Mouse (Mus musculus) heart, embryonic 12.5 days (tissue): Measurements from ENCODE around the gene Itgam. TPM values are rescaled to one million over a fixed set of nuclear protein-coding genes. Genes with fewer than 3 reads are reported as not detected.
"Not testable (repeated sequence)": the region's sequence is repeated elsewhere in the genome, so short reads cannot be mapped to it uniquely, and the experiment has no call there.

ENCODE experiments used
- ATAC-seq: fragments of 200-750 bp; cut with Nextera tagmentation; 2 replicates; pipeline ENCODE4 v1.8.0; 2017; ENCODE audit warnings: moderate TSS enrichment, moderate library complexity; ENCODE audit not compliant: insufficient number of reproducible peaks, low FRiP score
- H3K27ac ChIP-seq: fragments of 300-500 bp; sonication (generic); 2 replicates; pipeline ENCODE4 v1.5.1; 2016; ENCODE audit warnings: mild to moderate bottlenecking, moderate library complexity; ENCODE audit not compliant: poor library complexity, severe bottlenecking
- H3K27me3 ChIP-seq: fragments of 300-500 bp; sonication (generic); replicated peaks from 2 replicates; pipeline ENCODE4 v1.6.1; 2016; ENCODE audit warnings: mild to moderate bottlenecking, moderate library complexity
- H3K36me3 ChIP-seq: fragments of 300-500 bp; sonication (generic); 2 replicates; pipeline ENCODE4 v1.6.1; 2016; ENCODE audit warnings: mild to moderate bottlenecking, moderate library complexity
- H3K4me1 ChIP-seq: fragments of 300-500 bp; sonication (generic); replicated peaks from 2 replicates; pipeline ENCODE4 v1.6.1; 2016; ENCODE audit warnings: mild to moderate bottlenecking
- H3K4me2 ChIP-seq: fragments of 300-500 bp; sonication (generic); 2 replicates; pipeline ENCODE4 v1.6.1; 2016; ENCODE audit warnings: mild to moderate bottlenecking, moderate library complexity
- H3K4me3 ChIP-seq: fragments of 300-500 bp; sonication (generic); 2 replicates; pipeline ENCODE4 v1.5.1; 2016; ENCODE audit warnings: mild to moderate bottlenecking
- H3K9ac ChIP-seq: fragments of 300-500 bp; sonication (generic); 2 replicates; pipeline ENCODE4 v1.6.1; 2016; ENCODE audit warnings: mild to moderate bottlenecking, moderate library complexity
- H3K9me3 ChIP-seq: fragments of 300-500 bp; sonication (generic); replicated peaks from 2 replicates; pipeline ENCODE4 v1.6.1; 2016; ENCODE audit warnings: mild to moderate bottlenecking, moderate library complexity
- WGBS: fragments of 180-500 bp; shearing (Covaris S2); methylation state at CpG from one replicate; pipeline ENCODE4 v1.1.7; 2016; 5-methylcytosine and 5-hydroxymethylcytosine counted together
- polyA plus RNA-seq: library from polyadenylated mRNA; unstranded; fragments of >200 nt; fragmentation: Nextera tagmentation; extraction: Ambion mirVana; gene quantifications from 2 replicates; pipeline ENCODE4 v1.2.1, GENCODE M21; 2016

Itgam gene
- polyA plus RNA-seq, 1 experiment from 2014 or later: 0.55 TPM

DNA sequence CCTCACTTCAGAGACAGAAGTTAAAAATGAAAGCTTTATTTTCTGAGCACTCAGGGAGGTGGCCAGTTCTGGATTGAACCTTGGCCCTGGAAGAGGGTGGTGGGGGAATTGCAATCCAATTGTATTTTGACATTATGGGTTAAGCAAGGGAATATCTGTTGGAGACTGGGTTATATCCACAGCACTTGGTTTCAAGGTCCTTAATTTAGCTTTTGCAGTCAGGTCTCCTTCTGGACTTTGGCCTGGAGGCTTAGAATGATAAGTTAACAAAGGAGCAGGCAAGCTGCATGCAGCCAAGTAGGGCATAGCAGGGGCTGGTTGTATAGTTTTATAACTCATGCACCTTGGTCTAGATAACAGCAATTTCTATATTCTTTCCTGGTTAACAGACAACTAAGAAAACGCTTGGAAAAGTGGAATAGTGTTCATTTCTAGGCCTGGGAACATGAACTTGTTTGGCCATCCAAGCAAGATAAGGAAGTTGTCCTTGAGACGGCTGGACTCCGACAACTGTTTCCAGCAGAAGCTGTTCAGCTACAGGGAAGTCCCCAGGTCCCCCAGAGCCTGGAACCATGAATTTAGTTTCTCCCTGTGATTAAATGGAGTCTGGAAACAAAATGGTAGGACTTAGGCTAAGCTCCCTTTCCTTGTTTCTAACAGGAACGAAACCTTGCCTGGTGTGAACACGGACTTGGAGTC, 30.0 kb upstream of the Itgam start:
- ATAC-seq: no peak
- WGBS: 73% methylated on average over 5 of the region's 5 CpGs

DNA sequence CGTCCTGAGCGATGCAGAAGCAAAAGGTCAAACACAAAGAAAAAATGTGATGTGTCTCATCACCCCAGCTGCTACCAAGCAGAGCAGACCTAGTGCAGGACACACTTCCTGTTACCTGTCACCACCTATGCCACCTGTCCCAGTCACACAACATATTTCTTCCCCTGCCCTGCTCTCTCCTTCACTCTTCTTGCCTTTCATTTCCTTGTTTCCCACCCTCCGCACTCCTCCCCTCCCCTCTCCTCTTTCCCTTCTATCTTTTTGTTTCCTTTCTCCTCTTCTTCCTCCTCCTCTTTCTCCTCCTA, 29.5 kb upstream of the Itgam start:
- no peaks in the 10 kb centered on the region for H3K36me3 ChIP-seq
- no peaks in the 10 kb centered on the region for H3K4me1 ChIP-seq
- no peak overlapping the region for H3K27ac ChIP-seq
- no peaks in the 10 kb centered on the region for H3K9me3 ChIP-seq
- H3K27me3 ChIP-seq: no peaks in the 10 kb centered on the region
- ATAC-seq: no peak
- WGBS: 86% methylated on average over 3 of the region's 3 CpGs
- H3K4me2 ChIP-seq: no peak overlapping the region
- no peak overlapping the region for H3K4me3 ChIP-seq
- H3K9ac ChIP-seq: no peak overlapping the region

More for the DNA sequence above, 30.0 kb upstream of the Itgam start:
- Histone ChIP-seq H3K27me3 (no peaks in the 10 kb centered on the region), H3K4me1 (no peaks in the 10 kb centered on the region), H3K4me3 (no peak overlapping the region), H3K9ac (no peak overlapping the region), H3K4me2 (no peak overlapping the region), H3K9me3 (no peaks in the 10 kb centered on the region), H3K27ac (no peak overlapping the region), H3K36me3 (no peaks in the 10 kb centered on the region)

DNA sequence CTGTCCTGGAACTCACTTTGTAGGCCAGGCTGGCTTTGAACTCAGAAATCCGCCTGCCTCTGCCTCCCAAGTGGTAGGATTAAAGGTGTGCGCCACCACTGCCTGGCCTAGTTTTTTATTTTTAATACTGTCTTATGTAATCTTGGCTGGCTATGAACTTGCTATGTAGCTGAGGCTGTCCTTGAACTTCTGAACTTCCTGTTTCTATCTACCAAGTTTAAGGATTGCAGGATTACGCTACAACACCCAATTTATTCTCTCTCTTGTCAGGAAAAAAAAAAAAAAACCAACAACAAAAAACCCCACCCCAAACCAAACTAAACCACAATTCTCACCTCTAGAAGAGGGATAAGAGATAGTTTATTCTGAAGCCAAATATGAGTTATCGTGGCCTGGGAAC, 28.8 kb upstream of the Itgam start:
- 88% methylated on average over 4 of the region's 4 CpGs for WGBS
- Histone ChIP-seq H3K9me3 (no peaks in the 10 kb centered on the region), H3K4me2 (no peak overlapping the region), H3K27ac (no peak overlapping the region), H3K9ac (no peak overlapping the region), H3K27me3 (no peaks in the 10 kb centered on the region), H3K4me1 (no peaks in the 10 kb centered on the region), H3K4me3 (no peak overlapping the region), H3K36me3 (no peaks in the 10 kb centered on the region)
- no peak for ATAC-seq

DNA sequence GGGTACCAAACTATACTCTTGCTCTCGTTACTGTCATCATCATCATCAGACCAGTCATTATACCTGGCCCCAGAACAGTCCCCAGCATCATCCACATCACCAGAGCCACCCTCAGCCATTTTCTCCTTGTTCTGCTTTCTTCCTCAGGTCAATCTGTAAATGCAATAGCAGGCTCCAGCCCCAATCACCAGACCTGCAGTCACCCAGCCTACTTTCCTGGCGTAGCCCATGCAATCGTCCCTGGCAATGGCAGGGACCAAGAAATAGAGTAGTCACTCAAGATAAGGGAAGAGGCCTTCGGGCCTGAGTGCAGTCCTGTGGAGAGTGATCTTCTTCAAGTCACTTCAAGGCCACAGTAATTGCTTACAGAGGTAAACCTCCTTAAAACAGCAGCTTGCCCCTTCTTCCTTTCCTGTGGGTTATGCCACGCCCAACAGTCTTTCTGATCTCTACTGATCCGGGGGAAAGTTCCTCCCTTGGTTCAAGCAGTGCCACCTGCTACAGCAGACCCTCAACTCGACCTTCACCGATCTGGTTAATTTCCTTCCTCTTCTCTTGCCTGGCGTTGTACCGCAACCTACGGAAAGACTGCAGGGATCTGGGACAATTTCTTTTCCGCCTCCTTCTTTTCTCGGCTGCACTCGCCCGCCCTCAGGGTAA, 20.1 kb upstream of the Itgam start:
- H3K27me3 ChIP-seq, H3K4me1 ChIP-seq, H3K9ac ChIP-seq, H3K4me2 ChIP-seq, H3K9me3 ChIP-seq, H3K36me3 ChIP-seq, H3K4me3 ChIP-seq, H3K27ac ChIP-seq, ATAC-seq: not testable (repeated sequence)
- 71% methylated on average over 15 of the region's 15 CpGs for WGBS

DNA sequence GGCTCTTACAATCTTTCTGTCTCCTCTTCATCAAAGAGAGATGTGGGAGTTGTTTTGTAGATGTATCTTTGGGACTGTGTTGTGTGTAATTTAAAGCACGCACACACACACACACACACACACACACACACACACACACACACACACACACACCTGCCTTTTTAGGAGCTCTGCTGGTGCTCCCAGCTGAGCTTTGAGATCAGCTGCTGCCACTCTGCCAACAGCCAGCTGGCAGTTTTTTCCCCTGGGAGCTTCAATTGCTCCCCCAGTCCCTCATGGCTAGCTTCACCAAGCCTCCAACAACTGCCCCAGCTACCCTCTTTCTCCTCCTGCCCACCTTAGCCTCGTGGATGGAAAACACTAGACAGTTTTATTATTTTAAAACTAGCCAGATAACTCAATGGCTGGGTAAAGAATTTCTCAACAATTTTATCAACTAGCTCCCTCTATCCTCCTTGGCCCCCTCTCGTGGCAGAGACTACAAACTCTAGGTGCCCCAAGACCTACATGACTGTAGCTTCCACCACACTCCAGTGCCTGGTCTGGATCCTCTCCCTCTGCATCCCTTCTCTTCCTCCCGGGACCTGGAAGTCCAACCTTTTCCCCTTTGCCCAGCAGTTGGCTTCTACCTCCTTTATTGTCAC, 18.2 kb upstream of the Itgam start:
- 66% methylated on average over 4 of the region's 4 CpGs for WGBS
- Histone ChIP-seq H3K27ac (no peak overlapping the region), H3K4me1 (no peaks in the 10 kb centered on the region), H3K4me2 (no peak overlapping the region), H3K9me3 (no peaks in the 10 kb centered on the region), H3K4me3 (no peak overlapping the region), H3K36me3 (no peaks in the 10 kb centered on the region), H3K27me3 (no peaks in the 10 kb centered on the region), H3K9ac (no peak overlapping the region)
- ATAC-seq: no peak

DNA sequence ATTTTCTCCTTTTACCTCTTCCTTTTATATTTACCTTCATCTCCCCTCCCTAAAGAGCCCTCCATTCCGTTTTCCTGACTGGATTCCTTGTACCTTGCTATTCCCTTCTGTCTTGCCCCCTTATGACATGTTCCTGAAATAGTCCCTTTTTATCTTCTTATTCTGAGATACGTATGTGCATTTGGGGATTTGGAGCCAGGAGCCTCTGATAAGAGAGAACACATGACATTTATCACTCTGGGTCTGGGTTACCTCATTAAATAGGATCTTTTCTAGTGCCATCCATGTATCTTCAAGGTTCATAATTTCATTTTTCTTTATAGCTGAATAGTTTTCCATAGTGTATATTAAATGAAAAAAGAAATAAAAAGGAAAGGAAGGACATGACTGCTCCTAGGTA, 16.8 kb upstream of the Itgam start:
- ATAC-seq: no peak
- 29% methylated on average over 2 of the region's 2 CpGs for WGBS

DNA sequence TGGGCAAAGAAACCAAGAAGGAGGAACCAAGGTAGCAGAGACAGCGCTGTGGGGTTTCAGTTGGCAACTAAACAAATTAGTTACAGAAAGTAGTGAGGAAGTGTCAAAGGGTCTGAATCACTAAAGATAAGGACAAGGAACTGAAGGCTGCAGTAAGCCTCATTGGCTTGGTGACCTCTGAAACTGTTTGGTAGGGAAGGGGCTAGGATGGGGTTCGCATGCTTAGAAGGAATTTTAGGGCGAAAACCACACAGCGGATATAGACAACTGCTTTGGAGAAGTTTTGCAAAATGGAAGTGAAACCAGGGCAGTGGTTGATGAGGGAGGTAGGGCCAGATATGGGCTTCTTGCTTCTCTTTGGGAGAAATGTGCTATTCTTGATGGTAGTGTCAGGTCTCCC, 13.6 kb upstream of the Itgam start:
- ATAC-seq: no peak
- Histone ChIP-seq H3K4me2 (no peak overlapping the region), H3K27ac (no peak overlapping the region), H3K4me1 (no peaks in the 10 kb centered on the region), H3K36me3 (no peaks in the 10 kb centered on the region), H3K9me3 (no peaks in the 10 kb centered on the region), H3K9ac (no peak overlapping the region), H3K4me3 (no peak overlapping the region), H3K27me3 (no peaks in the 10 kb centered on the region)
- WGBS: 87% methylated on average over 4 of the region's 4 CpGs

More for the DNA sequence above, 16.8 kb upstream of the Itgam start:
- no peak overlapping the region for H3K4me2 ChIP-seq
- H3K27me3 ChIP-seq: no peaks in the 10 kb centered on the region
- H3K4me3 ChIP-seq: no peak overlapping the region
- no peak overlapping the region for H3K27ac ChIP-seq
- no peaks in the 10 kb centered on the region for H3K9me3 ChIP-seq
- no peaks in the 10 kb centered on the region for H3K4me1 ChIP-seq
- H3K9ac ChIP-seq: no peak overlapping the region
- H3K36me3 ChIP-seq: no peaks in the 10 kb centered on the region

DNA sequence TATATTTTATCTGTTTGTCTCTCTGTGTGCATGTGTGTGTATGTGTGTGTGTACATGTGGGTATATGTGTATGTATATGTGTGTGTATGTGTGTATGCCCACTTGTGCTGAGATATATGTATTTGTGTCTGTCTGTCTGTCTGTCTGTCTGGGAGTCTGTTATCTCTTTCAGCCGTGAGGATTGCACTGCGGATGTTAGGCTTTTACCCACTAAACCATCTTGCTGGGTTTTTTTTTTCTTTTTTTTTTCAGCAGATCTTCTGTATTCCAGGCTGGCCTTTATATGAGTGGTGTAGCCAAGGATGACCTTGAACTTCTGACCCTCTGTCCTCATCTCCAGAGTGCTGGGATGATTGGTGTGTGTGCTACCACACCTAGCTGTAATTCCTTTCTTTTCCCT, 13.2 kb upstream of the Itgam start:
- WGBS: 63% methylated on average over 2 of the region's 2 CpGs
- Histone ChIP-seq H3K4me2 (no peak overlapping the region), H3K4me1 (no peaks in the 10 kb centered on the region)

DNA sequence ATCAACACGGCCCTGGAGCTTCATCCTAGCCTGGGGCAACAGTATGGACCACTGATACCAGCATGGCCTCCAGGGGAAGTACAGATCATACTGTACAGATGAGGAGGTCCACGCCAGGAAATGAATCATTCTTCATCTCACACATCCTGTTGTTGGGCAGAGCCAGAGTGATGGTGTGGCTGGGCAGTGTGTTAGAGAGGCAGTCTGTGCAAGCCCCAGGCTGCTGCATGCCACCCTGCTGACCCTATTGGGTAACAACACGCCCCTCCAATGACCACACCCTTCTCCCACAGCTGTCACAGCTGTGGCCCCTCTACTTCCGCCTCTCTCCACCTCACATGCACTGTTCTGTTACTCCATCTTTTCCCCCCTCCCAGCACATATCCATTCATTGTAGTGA, 11.7 kb upstream of the Itgam start:
- H3K9me3 ChIP-seq: no peaks in the 10 kb centered on the region
- no peak overlapping the region for H3K4me3 ChIP-seq
- no peak overlapping the region for H3K4me2 ChIP-seq
- H3K27ac ChIP-seq: no peak overlapping the region
- WGBS: 66% methylated on average over 4 of the region's 4 CpGs
- H3K9ac ChIP-seq: no peak overlapping the region
- H3K27me3 ChIP-seq: no peaks in the 10 kb centered on the region
- H3K36me3 ChIP-seq: no peaks in the 10 kb centered on the region
- no peaks in the 10 kb centered on the region for H3K4me1 ChIP-seq
- ATAC-seq: no peak

More for the DNA sequence above, 13.2 kb upstream of the Itgam start:
- H3K27me3 ChIP-seq: no peaks in the 10 kb centered on the region
- no peak overlapping the region for H3K27ac ChIP-seq
- H3K9ac ChIP-seq: no peak overlapping the region
- H3K36me3 ChIP-seq: no peaks in the 10 kb centered on the region
- no peak for ATAC-seq
- no peak overlapping the region for H3K4me3 ChIP-seq
- H3K9me3 ChIP-seq: no peaks in the 10 kb centered on the region

DNA sequence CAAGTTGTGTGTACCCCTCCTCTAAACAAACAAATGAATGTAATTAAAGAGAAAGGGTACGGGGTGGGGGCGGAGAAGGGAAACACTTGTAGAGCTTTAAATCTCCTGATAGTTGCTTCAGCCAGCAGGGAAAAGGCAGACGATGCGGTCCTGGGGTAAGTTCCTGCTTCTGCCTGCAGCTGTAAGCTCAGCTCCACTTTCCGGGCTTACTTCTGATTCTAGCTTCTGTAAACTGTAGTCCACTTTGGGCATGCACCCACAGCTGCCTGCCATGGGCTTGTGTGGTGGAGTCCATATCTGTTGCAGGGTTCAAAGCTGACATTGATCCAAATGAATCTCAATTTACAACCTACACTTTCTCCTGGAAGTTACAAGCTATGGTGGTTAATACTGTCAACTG, 9.4 kb upstream of the Itgam start:
- WGBS: 76% methylated on average over 5 of the region's 5 CpGs

DNA sequence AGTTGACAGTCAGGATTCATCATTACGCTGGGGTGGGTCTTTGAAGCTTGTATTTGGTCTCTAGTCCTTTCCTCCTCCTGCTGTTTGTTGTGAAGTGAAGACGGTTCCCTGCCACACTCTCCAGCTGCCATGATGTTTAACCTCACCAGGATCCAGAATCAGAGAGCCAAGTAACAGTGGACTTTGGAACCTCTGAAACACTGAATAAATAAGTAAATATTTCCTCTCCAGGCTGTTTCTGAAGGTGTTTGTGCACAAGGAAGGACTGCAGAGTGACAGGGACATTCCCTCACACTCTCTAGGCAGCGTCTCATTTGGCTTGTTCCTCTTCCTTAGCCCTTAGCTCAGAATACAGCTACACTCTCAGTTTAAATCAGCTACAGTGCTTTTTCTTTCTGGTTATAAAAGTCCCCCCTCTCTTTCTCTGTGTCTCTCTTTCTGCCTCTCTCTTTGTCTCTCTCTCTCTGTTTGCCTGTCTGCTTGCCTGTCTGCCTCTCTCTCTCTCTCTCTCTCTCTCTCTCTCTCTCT, 5.5 kb upstream of the Itgam start:
- H3K9ac ChIP-seq: no peak overlapping the region
- ATAC-seq: no peak
- no peaks in the 10 kb centered on the region for H3K4me1 ChIP-seq
- H3K9me3 ChIP-seq: no peaks in the 10 kb centered on the region
- 71% methylated on average over 3 of the region's 3 CpGs for WGBS
- H3K4me2 ChIP-seq: no peak overlapping the region
- no peak overlapping the region for H3K4me3 ChIP-seq
- H3K27me3 ChIP-seq: no peaks in the 10 kb centered on the region
- H3K27ac ChIP-seq: no peak overlapping the region
- no peaks in the 10 kb centered on the region for H3K36me3 ChIP-seq

More for the DNA sequence above, 9.4 kb upstream of the Itgam start:
- ATAC-seq: no peak
- Histone ChIP-seq H3K27me3 (no peaks in the 10 kb centered on the region), H3K4me1 (no peaks in the 10 kb centered on the region), H3K9me3 (no peaks in the 10 kb centered on the region), H3K4me2 (no peak overlapping the region), H3K9ac (no peak overlapping the region), H3K4me3 (no peak overlapping the region), H3K27ac (no peak overlapping the region), H3K36me3 (no peaks in the 10 kb centered on the region)
